Mouse (Mus musculus) midbrain, embryonic 16.5 days (tissue): ENCODE results near the gene 2900026A02Rik. TPM values are rescaled to one million over a fixed set of nuclear protein-coding genes. Genes with fewer than 3 reads are reported as not detected.

ENCODE experiments used
- ATAC-seq: fragments of 200-750 bp; cut with Nextera tagmentation; 2 replicates; pipeline ENCODE4 v1.8.0; 2017; ENCODE audit warnings: moderate TSS enrichment
- H3K27ac ChIP-seq: fragments of 300-500 bp; sonication (generic); 2 replicates; pipeline ENCODE4 v1.5.1; 2014; ENCODE audit warnings: mild to moderate bottlenecking, low read length, mixed read lengths
- H3K27me3 ChIP-seq: fragments of 300-500 bp; sonication (generic); 2 replicates; pipeline ENCODE4 v1.6.1; 2014; ENCODE audit warnings: low read depth, low read length, mixed read lengths; ENCODE audit not compliant: control insufficient read depth, insufficient read depth
- H3K36me3 ChIP-seq: fragments of 300-500 bp; sonication (generic); 2 replicates; pipeline ENCODE4 v1.6.1; 2014; ENCODE audit warnings: mild to moderate bottlenecking, low read length, moderate library complexity, mixed read lengths; ENCODE audit not compliant: control insufficient read depth, insufficient read depth
- H3K4me1 ChIP-seq: fragments of 300-500 bp; sonication (generic); 2 replicates; pipeline ENCODE4 v1.6.1; 2014; ENCODE audit warnings: mild to moderate bottlenecking, low read length, mixed read lengths; ENCODE audit not compliant: control insufficient read depth, insufficient read depth
- H3K4me2 ChIP-seq: fragments of 300-500 bp; sonication (generic); 2 replicates; pipeline ENCODE4 v1.6.1; 2014; ENCODE audit warnings: mild to moderate bottlenecking, low read length, mixed read lengths
- H3K4me3 ChIP-seq: fragments of 300-500 bp; sonication (generic); 2 replicates; pipeline ENCODE4 v1.5.1; 2014; ENCODE audit warnings: low read depth, mild to moderate bottlenecking, low read length, moderate library complexity, mixed read lengths
- H3K9ac ChIP-seq: fragments of 300-500 bp; sonication (generic); 2 replicates; pipeline ENCODE4 v1.6.1; 2014; ENCODE audit warnings: low read depth, low read length, mixed read lengths
- H3K9me3 ChIP-seq: fragments of 300-500 bp; sonication (generic); replicated peaks from 2 replicates; pipeline ENCODE4 v1.6.1; 2014; ENCODE audit warnings: mild to moderate bottlenecking, low read length, mixed read lengths; ENCODE audit not compliant: control insufficient read depth, poor library complexity, severe bottlenecking
- WGBS: fragments of 180-500 bp; shearing (Covaris S2); extraction: QIAGEN DNeasy Blood & Tissue Kit; methylation state at CpG from one replicate; pipeline ENCODE4 v1.1.7; 2014; 5-methylcytosine and 5-hydroxymethylcytosine counted together
- polyA plus RNA-seq: library from polyadenylated mRNA; unstranded; fragments of >200 nt; fragmentation: Nextera tagmentation; extraction: Ambion mirVana; gene quantifications from 2 replicates; pipeline ENCODE4 v1.2.1, GENCODE M21; 2015

2900026A02Rik gene
- polyA plus RNA-seq, 1 experiment from 2014 or later, result 3.8 TPM

DNA sequence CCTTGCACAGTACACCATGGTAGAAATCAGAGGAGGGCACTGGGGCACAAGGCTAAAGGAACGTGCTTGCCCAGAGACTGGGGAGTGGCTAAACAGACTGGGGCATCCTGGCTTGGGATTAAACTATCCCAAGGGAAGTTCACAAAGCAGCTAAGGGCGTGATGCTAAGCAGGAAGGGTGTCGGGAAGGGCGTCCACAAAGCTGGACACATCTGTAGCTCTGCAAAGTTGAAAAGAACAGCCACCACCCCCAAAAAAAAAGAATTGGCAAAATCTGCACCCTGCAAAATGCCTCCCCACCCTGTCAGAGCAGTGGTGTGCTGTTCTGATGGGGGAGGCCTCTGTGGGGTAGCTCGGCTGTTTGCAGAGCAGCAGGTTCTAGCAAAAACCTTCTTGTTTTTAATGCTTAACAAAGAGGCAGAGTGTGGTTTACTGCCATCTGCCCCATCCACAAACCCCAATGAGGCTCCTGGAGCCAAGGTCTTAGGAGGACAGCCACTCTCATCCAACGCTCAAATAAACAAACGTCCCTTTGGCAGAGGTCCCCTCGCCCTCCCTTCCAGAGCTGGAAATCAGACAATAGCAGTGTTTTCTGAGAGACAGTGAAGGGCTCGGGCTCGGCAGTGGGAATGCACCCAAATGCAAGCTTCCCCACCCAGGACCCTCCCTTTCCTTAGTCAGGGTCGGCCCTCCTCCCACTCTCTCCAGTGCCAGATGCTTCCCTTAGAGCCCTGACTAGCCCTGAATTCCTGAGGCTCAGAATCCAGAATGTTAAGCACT lies 12.2 kb downstream of the 2900026A02Rik start:
- H3K27ac ChIP-seq, result peak overlapping the region; percentile 60
- H3K4me2 ChIP-seq, result no peak overlapping the region

DNA sequence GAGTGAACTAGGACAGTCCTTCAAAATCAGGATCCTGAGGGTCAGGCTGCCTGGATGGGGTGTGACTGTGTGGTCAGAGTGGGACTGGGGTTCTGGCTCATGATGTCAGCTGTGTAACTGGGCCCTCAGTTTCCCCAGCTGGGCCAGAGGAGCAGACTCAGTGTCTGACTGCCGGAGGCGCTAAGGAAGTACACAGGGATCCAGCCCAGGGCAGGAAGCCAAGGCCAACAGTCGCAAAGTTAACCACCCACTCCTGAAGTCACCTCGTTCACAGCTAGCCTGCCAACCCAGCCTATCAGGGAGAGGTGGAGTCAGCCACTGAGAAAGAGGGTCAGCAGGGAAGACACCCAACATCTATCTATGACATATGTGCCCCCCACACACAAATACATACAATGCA lies 13.0 kb downstream of the 2900026A02Rik start:
- Histone ChIP-seq H3K27ac (no peak overlapping the region), H3K9ac (no peak overlapping the region)
- no peak for ATAC-seq

More for the DNA sequence above, 12.2 kb downstream of the 2900026A02Rik start:
- peaks cover 8% of the 10 kb centered on the region; the same call in 1 of the 2 replicates for H3K4me1 ChIP-seq
- H3K9ac ChIP-seq, result peak overlapping the region; percentile 25; the same call in 1 of the 2 replicates
- WGBS, result 41% methylated on average over 11 of the region's 11 CpGs
- no peak overlapping the region for H3K4me3 ChIP-seq
- no peaks in the 10 kb centered on the region for H3K27me3 ChIP-seq
- ATAC-seq, result peak; percentile 59; the same call in 1 of the 2 replicates
- H3K36me3 ChIP-seq, result no peaks in the 10 kb centered on the region
- H3K9me3 ChIP-seq, result no peaks in the 10 kb centered on the region

DNA sequence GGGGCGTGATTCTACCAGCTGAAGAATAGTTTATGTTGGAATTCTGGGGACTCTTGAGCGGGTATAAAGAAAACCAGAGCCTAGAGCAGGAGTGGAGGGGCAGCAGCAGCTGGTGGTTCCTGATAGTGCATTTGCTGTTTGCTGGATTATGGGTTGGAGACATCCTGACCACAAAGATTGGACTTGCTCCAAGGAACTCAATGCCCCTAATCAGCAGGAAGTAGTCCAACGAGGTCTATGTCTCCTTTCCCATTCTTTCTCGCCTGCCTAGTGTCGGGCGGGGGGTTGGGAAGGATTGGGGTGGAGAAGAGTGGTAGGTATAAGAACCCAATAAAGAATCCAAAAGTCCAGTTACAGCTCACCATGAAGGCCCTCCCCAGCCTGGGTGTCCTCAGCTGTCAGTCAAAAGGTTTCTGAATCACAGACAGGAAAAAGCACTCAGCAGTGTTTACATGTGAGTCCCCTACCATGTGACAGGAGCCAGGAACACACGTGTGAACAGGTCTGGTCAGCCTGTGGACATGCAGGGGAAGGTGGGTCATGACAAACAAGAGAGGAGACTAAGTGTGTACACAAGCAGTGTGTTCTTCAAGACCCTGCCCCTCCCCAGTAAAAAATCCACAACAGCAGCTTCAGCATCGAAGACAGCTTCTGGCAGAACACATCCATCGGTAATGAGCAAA lies 14.2 kb downstream of the 2900026A02Rik start:
- no peak for ATAC-seq
- peaks cover 8% of the 10 kb centered on the region; the same call in 1 of the 2 replicates for H3K4me1 ChIP-seq

More for the DNA sequence above, 13.0 kb downstream of the 2900026A02Rik start:
- Histone ChIP-seq H3K4me3 (no peak overlapping the region), H3K4me1 (peaks cover 8% of the 10 kb centered on the region; the same call in 1 of the 2 replicates), H3K27me3 (no peaks in the 10 kb centered on the region), H3K9me3 (no peaks in the 10 kb centered on the region), H3K36me3 (no peaks in the 10 kb centered on the region), H3K4me2 (no peak overlapping the region)
- WGBS, result 81% methylated on average over 4 of the region's 4 CpGs

DNA sequence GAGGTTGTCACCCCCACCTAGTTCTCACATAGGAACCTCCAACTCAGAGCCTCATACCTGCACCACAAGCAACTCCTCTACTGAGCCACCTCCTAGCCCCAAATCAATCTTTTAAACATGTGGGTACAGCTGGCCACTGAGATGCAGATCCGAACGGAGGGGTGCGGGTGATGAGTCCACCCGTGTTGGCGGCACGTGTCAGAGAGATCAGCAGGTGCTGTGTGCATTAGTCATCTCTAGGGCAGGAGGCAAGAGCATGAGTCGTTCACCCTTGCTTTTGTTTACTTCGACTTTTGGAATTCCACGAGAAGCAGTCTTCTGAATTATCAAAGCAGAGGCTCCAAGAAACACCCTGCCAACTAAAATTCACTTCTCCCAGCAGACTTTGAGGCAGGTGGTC lies 16.8 kb downstream of the 2900026A02Rik start:
- Histone ChIP-seq H3K9ac (no peak overlapping the region), H3K9me3 (no peaks in the 10 kb centered on the region), H3K36me3 (no peaks in the 10 kb centered on the region), H3K27ac (no peak overlapping the region), H3K4me3 (no peak overlapping the region), H3K27me3 (no peaks in the 10 kb centered on the region), H3K4me2 (no peak overlapping the region), H3K4me1 (peaks cover 3% of the 10 kb centered on the region)
- WGBS, result 91% methylated on average over 9 of the region's 9 CpGs
- no peak for ATAC-seq

More for the DNA sequence above, 14.2 kb downstream of the 2900026A02Rik start:
- H3K9me3 ChIP-seq, result no peaks in the 10 kb centered on the region
- H3K4me3 ChIP-seq, result no peak overlapping the region
- H3K27ac ChIP-seq, result no peak overlapping the region
- no peak overlapping the region for H3K9ac ChIP-seq
- 70% methylated on average over 9 of the region's 9 CpGs for WGBS
- no peaks in the 10 kb centered on the region for H3K36me3 ChIP-seq
- H3K4me2 ChIP-seq, result no peak overlapping the region
- H3K27me3 ChIP-seq, result no peaks in the 10 kb centered on the region

DNA sequence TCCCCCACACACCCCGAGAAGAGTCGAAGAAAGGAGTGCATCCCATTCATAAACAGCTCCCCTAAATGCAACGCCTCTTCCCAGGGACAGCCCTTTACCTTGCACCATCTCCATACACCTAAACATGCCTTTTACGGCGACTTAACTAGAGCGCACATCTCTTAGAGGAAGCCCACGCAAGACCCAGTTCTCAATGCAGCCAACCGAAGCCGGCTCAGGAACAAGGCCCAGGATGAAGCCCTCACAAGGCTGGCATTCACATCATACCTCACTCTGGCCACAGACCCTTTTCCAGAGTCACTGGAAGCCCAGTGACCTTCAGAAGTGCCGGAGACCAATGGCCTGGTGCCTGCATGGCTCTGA lies 21.3 kb downstream of the 2900026A02Rik start:
- Histone ChIP-seq H3K9me3 (no peaks in the 10 kb centered on the region), H3K4me3 (no peak overlapping the region), H3K4me2 (no peak overlapping the region), H3K27ac (no peak overlapping the region), H3K27me3 (no peaks in the 10 kb centered on the region), H3K4me1 (no peaks in the 10 kb centered on the region; the same call in 1 of the 2 replicates), H3K36me3 (no peaks in the 10 kb centered on the region), H3K9ac (no peak overlapping the region)
- 89% methylated on average over 10 of the region's 10 CpGs for WGBS
- no peak for ATAC-seq

DNA sequence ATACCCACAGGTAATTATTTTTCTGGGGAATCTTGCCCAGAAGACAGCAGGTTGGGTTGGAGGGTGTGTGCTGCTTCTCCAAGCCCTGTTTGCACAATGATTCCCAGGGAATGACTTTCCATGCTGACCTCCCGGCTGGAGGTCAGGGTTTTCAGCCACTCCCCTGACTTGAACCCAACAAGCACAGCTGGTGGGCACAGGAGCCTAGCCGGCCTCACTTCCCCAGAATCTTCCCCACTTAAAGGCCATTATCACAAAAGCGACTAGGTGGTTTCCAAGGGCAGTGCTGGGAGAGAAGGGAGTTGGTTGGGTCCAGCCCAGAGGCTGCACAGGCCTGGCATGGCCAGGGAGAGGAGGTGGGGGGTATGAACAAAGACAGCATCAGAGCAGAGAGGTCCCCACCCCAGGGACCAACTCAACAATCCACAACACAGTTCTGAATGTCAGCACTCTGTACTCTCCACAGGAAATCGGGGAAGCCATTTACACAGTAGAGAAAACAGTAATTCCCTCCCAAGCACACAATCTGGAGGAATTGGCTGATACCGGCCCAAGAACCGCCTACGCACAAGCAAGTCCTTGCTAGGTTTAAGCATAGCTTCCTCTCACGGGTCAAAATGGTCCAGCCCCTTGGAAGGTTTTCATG lies 21.8 kb downstream of the 2900026A02Rik start:
- no peak for ATAC-seq
- 56% methylated on average over 8 of the region's 8 CpGs for WGBS
- Histone ChIP-seq H3K36me3 (no peaks in the 10 kb centered on the region), H3K4me2 (no peak overlapping the region), H3K4me1 (no peaks in the 10 kb centered on the region; the same call in 1 of the 2 replicates), H3K9ac (no peak overlapping the region), H3K27me3 (no peaks in the 10 kb centered on the region), H3K27ac (no peak overlapping the region), H3K9me3 (no peaks in the 10 kb centered on the region), H3K4me3 (no peak overlapping the region)

DNA sequence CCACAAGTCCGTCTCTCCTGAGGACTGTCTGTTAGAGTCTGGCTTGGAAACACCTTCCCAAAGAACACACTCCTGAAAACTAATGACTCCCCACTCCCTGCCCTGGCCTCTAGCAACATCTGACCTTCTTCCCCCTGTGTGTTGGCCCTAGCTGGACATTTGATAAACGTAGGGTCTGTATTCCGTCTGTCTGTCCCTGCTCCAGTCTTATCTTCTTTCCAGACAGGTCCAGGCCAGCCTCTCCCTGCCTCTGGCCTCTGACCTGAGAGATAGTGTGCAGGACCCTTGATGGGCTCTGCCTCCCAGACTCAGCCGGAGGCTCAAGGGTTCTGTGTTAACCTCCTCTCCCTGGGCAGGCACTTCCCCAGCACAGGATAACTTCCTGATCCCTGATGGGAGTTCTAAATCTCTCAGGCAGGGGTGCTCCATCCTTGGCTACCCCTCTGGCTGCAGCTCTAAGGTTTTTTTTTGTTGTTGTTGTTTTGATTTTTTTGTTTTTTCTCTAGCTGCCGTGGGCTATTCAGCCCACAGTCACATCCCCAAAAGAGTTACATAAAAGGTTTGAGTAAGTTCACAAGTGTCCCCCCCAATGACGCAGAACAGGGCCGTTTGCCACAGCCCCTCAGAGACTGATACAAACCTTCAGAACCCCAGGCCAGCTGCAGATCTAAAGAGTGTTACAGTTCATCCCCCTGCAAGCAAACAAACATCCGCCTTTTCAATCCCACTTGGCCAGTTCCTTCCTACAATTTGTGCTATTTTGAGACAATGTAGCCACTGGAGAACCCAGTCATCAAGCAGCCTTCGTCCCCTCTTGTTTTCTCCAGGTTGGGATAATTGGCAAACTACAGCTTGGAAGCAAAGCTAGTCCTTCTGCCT lies 23.9 kb downstream of the 2900026A02Rik start:
- H3K27ac ChIP-seq, result peak overlapping the region; percentile 34; the same call in 1 of the 2 replicates
- H3K4me3 ChIP-seq, result no peak overlapping the region
- no peak for ATAC-seq
- H3K27me3 ChIP-seq, result no peaks in the 10 kb centered on the region
- H3K36me3 ChIP-seq, result no peaks in the 10 kb centered on the region
- H3K9me3 ChIP-seq, result no peaks in the 10 kb centered on the region
- no peak overlapping the region for H3K9ac ChIP-seq
- WGBS, result 72% methylated on average over 9 of the region's 9 CpGs
- H3K4me2 ChIP-seq, result no peak overlapping the region
- H3K4me1 ChIP-seq, result peaks cover 4% of the 10 kb centered on the region

DNA sequence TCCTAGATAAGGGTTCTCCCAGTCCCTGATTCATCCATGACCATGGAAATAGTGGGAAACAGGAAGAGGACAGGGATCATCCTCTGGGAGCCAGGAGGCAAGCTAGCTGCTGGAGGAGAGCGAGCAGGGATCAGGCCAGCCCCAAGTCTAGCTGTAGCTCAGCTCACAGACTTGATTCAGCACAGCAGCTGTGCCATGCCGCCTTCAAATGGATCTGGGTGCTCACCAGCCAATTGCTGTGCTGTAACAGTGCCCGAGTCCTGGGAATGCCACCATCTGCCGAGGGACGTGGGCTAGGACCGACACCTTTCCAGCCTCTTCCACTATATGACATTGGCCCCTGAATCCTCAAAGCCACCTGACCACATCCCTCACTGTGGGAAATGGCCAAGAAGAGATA lies 25.1 kb downstream of the 2900026A02Rik start:
- no peak overlapping the region for H3K27ac ChIP-seq
- H3K9ac ChIP-seq, result no peak overlapping the region
- H3K36me3 ChIP-seq, result no peaks in the 10 kb centered on the region
- H3K4me2 ChIP-seq, result no peak overlapping the region
- no peaks in the 10 kb centered on the region for H3K27me3 ChIP-seq
- no peak for ATAC-seq
- WGBS, result 95% methylated on average over 6 of the region's 6 CpGs
- no peaks in the 10 kb centered on the region for H3K9me3 ChIP-seq
- peaks cover 11% of the 10 kb centered on the region for H3K4me1 ChIP-seq
- no peak overlapping the region for H3K4me3 ChIP-seq
